Mouse (Mus musculus): Measurements from ENCODE around the gene B020031M17Rik. TPM values are rescaled to one million over a fixed set of nuclear protein-coding genes. Genes with fewer than 3 reads are reported as not detected.
"Not testable (repeated sequence)": the region's sequence is repeated elsewhere in the genome, so short reads cannot be mapped to it uniquely, and the experiment has no call there.

Gene B020031M17Rik
- not detected for total RNA-seq (2021)

- DNase-seq (ENCODE audit: low spot score in 2 of 2); intact Hi-C loops (cut with DNase I): not testable (repeated sequence)
Observed at GRCm38 (mm10) chr13:119950706-119951105, at the start of gene B020031M17Rik. Gene B020031M17Rik, minus strand, starts transcription at chr13:119950806.

GRCm38 (mm10) chr13:119999215-119999614 is 48.6 kb upstream of the B020031M17Rik start:
- intact Hi-C loops (cut with DNase I); DNase-seq (ENCODE audit: low spot score in 2 of 2): not testable (repeated sequence)

GRCm38 (mm10) chr13:119998442-119999086 is 48.0 kb upstream of the B020031M17Rik start:
- DNase-seq (ENCODE audit: low spot score in 2 of 2); intact Hi-C loops (cut with DNase I): not testable (repeated sequence)

- intact Hi-C loops (cut with DNase I); DNase-seq (ENCODE audit: low spot score in 2 of 2): not testable (repeated sequence)
Observed at GRCm38 (mm10) chr13:119991917-119992496, 41.4 kb upstream of the B020031M17Rik start.

GRCm38 (mm10) chr13:119991264-119991663 is 40.7 kb upstream of the B020031M17Rik start:
- DNase-seq (ENCODE audit: low spot score in 2 of 2); intact Hi-C loops (cut with DNase I): not testable (repeated sequence)

- DNase-seq (ENCODE audit: low spot score in 2 of 2); intact Hi-C loops (cut with DNase I): not testable (repeated sequence)
Observed at GRCm38 (mm10) chr13:119969163-119969562, 18.6 kb upstream of the B020031M17Rik start.

- DNase-seq (ENCODE audit: low spot score in 2 of 2); intact Hi-C loops (cut with DNase I): not testable (repeated sequence)
Observed at GRCm38 (mm10) chr13:119968193-119968592, 17.6 kb upstream of the B020031M17Rik start.

- intact Hi-C loops (cut with DNase I): not testable (repeated sequence)
- peak in 1 of 2 experiments; percentile 2 for DNase-seq (ENCODE audit: low spot score in 2 of 2)
Observed at GRCm38 (mm10) chr13:119965968-119966367, 15.4 kb upstream of the B020031M17Rik start.

GRCm38 (mm10) chr13:119965302-119965952 is 14.8 kb upstream of the B020031M17Rik start:
- intact Hi-C loops (cut with DNase I); DNase-seq (ENCODE audit: low spot score in 2 of 2): not testable (repeated sequence)

GRCm38 (mm10) chr13:119962856-119963255 is 12.2 kb upstream of the B020031M17Rik start:
- intact Hi-C loops (cut with DNase I); DNase-seq (ENCODE audit: low spot score in 2 of 2): not testable (repeated sequence)

GRCm38 (mm10) chr13:119955567-119955966 is 5.0 kb upstream of the B020031M17Rik start:
- intact Hi-C loops (cut with DNase I); DNase-seq (ENCODE audit: low spot score in 2 of 2): not testable (repeated sequence)

- DNase-seq (ENCODE audit: low spot score in 2 of 2); intact Hi-C loops (cut with DNase I): not testable (repeated sequence)
Observed at GRCm38 (mm10) chr13:119955089-119955488, 4.5 kb upstream of the B020031M17Rik start.

GRCm38 (mm10) chr13:119929172-119929571 is 21.4 kb downstream of the B020031M17Rik start, which contains the start of gene Gm21761:
Gene Gm21761, minus strand, starts transcription at chr13:119929272.
- DNase-seq (ENCODE audit: low spot score in 2 of 2); intact Hi-C loops (cut with DNase I): not testable (repeated sequence)

- intact Hi-C loops (cut with DNase I); DNase-seq (ENCODE audit: low spot score in 2 of 2): not testable (repeated sequence)
Observed at GRCm38 (mm10) chr13:119924597-119925340, 25.8 kb downstream of the B020031M17Rik start.

- DNase-seq (ENCODE audit: low spot score in 2 of 2); intact Hi-C loops (cut with DNase I): not testable (repeated sequence)
Observed at GRCm38 (mm10) chr13:119916966-119917722, 33.5 kb downstream of the B020031M17Rik start.

- intact Hi-C loops (cut with DNase I); DNase-seq (ENCODE audit: low spot score in 2 of 2): not testable (repeated sequence)
Observed at GRCm38 (mm10) chr13:119916449-119916848, 34.2 kb downstream of the B020031M17Rik start.

Measured in left cerebral cortex, postnatal 25 days (tissue).